Comparison of ENCODE assay signal across 27 mouse cellular contexts in the genomic region with DNA sequence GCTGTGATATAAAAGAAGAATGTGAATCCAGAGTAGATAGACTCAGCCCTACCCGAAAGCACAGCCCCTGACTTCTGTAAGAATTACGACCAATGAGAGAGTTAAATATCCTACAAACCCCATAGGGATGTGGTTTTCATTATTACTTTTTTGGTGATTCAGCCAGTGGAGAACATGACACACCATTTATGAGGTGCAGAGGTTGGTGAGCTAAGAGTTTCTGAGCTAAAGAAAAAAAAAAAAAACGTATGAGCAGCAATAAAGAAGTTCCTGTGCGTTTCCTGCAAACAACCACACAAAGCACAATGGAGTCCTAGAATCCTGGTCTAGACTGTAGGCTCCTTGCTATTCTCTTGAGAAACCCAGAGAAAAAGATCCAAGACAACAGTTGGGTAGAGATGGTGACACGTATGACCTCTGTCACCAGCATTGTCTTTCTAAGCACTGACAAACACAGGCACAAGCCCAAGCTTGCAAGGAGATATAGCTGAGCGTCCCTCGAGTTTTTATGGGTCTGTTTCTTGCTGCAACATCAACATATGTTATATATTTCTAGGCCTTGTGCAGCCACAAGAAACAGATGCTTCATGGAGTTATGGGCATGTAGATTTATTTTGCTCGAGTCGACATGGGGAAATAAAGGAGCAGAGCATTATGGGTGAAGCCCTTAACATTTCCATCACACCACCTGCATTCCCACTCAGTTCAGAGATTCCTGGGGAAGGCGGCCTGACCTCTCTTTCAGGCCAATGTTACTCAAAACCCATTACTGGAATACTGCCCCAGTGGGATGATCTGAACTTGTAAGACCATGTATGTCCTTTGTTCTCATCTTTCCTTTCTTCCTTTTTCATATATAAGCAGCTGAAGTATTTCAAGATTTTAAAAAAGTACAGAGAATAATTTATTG.
DNase-seq lines count a peak whose midpoint lies in the region; ATAC-seq lines count a peak whose summit lies in the region.
"Had no signal": no experiment of that assay in that cellular context is flagged by ENCODE, and none has a peak within 500 bp of the region (broad histone marks: within the 10 kb centered on the region; RNA-seq: fewer than 3 reads in every experiment).

No protein-coding gene starts in this region.

- H3K4me1 ChIP-seq in midbrain, embryonic 11.5 days (ENCODE audit: control insufficient read depth, insufficient read depth, low read length) = no peaks in the 10 kb centered on the region
- H3K4me1 ChIP-seq in midbrain, embryonic 14.5 days (ENCODE audit: control insufficient read depth, insufficient read depth, low read length) = no peaks in the 10 kb centered on the region
- H3K4me1 ChIP-seq in embryonic facial prominence, embryonic 14.5 days (ENCODE audit: control insufficient read depth, insufficient read depth, low read length) = 0 out of 2 replicates have a peak, but pooled peaks cover 3% of the 10 kb centered on the region
- H3K4me1 ChIP-seq in limb, embryonic 10.5 days = peaks cover 7% of the 10 kb centered on the region; the same call in 1 of the 2 replicates
- 0 out of 2 replicates have a peak, but pooled peaks cover 4% of the 10 kb centered on the region for H3K4me1 ChIP-seq in limb, embryonic 15.5 days
- H3K4me1 ChIP-seq: hindbrain, embryonic 10.5 days; hindbrain, embryonic 15.5 days; liver, embryonic 15.5 days; lung, embryonic 15.5 days; midbrain, embryonic 12.5 days had no signal

- H3K27ac ChIP-seq in midbrain, embryonic 11.5 days (ENCODE audit: low read depth, low read length) = no peak overlapping the region
- no peak overlapping the region for H3K27ac ChIP-seq in midbrain, embryonic 14.5 days (replicated peaks; ENCODE audit: low read depth, low read length)
- no peak overlapping the region for H3K27ac ChIP-seq in embryonic facial prominence, embryonic 14.5 days (replicated peaks; ENCODE audit: low read depth, low read length)
- H3K27ac ChIP-seq in limb, embryonic 10.5 days = peak overlapping the region; percentile 80
- peak overlapping the region; percentile 60; the same call in 1 of the 2 replicates for H3K27ac ChIP-seq in limb, embryonic 15.5 days
- H3K27ac ChIP-seq: heart, embryonic 13.5 days; hindbrain, embryonic 10.5 days; hindbrain, embryonic 15.5 days; liver, embryonic 15.5 days; lung, embryonic 15.5 days; midbrain, embryonic 12.5 days had no signal

- WGBS in midbrain, embryonic 11.5 days = 87% methylated on average over 10 of the region's 10 CpGs
- WGBS in midbrain, embryonic 14.5 days = 91% methylated on average over 10 of the region's 10 CpGs
- WGBS in embryonic facial prominence, embryonic 14.5 days = 56% methylated on average over 10 of the region's 10 CpGs
- WGBS in limb, embryonic 10.5 days = 78% methylated on average over 10 of the region's 10 CpGs
- 24% methylated on average over 10 of the region's 10 CpGs for WGBS in limb, embryonic 15.5 days

- no peak overlapping the region for H3K9ac ChIP-seq in midbrain, embryonic 11.5 days (ENCODE audit: low read length)
- no peak overlapping the region for H3K9ac ChIP-seq in midbrain, embryonic 14.5 days (replicated peaks; ENCODE audit: low read length)
- H3K9ac ChIP-seq in embryonic facial prominence, embryonic 14.5 days (ENCODE audit: low read depth, low read length) = no peak overlapping the region
- no peak overlapping the region for H3K9ac ChIP-seq in limb, embryonic 15.5 days
- H3K9ac ChIP-seq: heart, embryonic 13.5 days; hindbrain, embryonic 15.5 days; liver, embryonic 15.5 days; lung, embryonic 15.5 days; midbrain, embryonic 12.5 days had no signal

- H3K4me2 ChIP-seq in midbrain, embryonic 11.5 days = no peak overlapping the region
- no peak overlapping the region for H3K4me2 ChIP-seq in midbrain, embryonic 14.5 days (ENCODE audit: low read length)
- H3K4me2 ChIP-seq in embryonic facial prominence, embryonic 14.5 days (ENCODE audit: low read depth, low read length) = no peak overlapping the region
- no peak overlapping the region for H3K4me2 ChIP-seq in limb, embryonic 15.5 days
- H3K4me2 ChIP-seq: heart, embryonic 13.5 days; hindbrain, embryonic 15.5 days; liver, embryonic 15.5 days; lung, embryonic 15.5 days; midbrain, embryonic 12.5 days had no signal

- peak; percentile 73 for DNase-seq in midbrain, embryonic 11.5 days (ENCODE audit: low spot score, missing footprints)
- DNase-seq in midbrain, embryonic 14.5 days = no peak
- peak; percentile 30 for DNase-seq in embryonic facial prominence, embryonic 14.5 days (ENCODE audit: low spot score)
- no peak for DNase-seq in limb, embryonic 10.5 days (ENCODE audit: low spot score)
- no peak for DNase-seq in lung, adult 18-20 months
- DNase-seq in heart, postnatal 36 days = no peak
- DNase-seq: adrenal gland, postnatal 25 days; cerebellum, adult 11-12 months; cerebellum, adult 9-11 months; embryo, embryonic 11 days; heart, adult 11 months; heart, postnatal 10 days; kidney, adult 18-20 months; layer of hippocampus, adult 9-11 months; right cerebral cortex, postnatal 25 days; spleen, adult 18-20 months; thymus, postnatal 14 days had no signal

- intact Hi-C loops in heart, postnatal 36 days (cut with DNase I) = no loop called here

- no peaks in the 10 kb centered on the region for H3K9me3 ChIP-seq in midbrain, embryonic 11.5 days (ENCODE audit: control insufficient read depth, low read length)
- no peaks in the 10 kb centered on the region for H3K9me3 ChIP-seq in midbrain, embryonic 14.5 days (ENCODE audit: control insufficient read depth, low read length)
- 0 out of 2 replicates have a peak, but pooled peaks cover 8% of the 10 kb centered on the region for H3K9me3 ChIP-seq in embryonic facial prominence, embryonic 14.5 days (ENCODE audit: control insufficient read depth, low read length)
- no peaks in the 10 kb centered on the region for H3K9me3 ChIP-seq in limb, embryonic 10.5 days (replicated peaks)
- no peaks in the 10 kb centered on the region for H3K9me3 ChIP-seq in limb, embryonic 15.5 days
- H3K9me3 ChIP-seq: heart, embryonic 13.5 days; hindbrain, embryonic 10.5 days; hindbrain, embryonic 15.5 days; liver, embryonic 15.5 days; lung, embryonic 15.5 days; midbrain, embryonic 12.5 days had no signal

- no peak overlapping the region for H3K4me3 ChIP-seq in midbrain, embryonic 11.5 days (ENCODE audit: low read depth, low read length)
- H3K4me3 ChIP-seq in midbrain, embryonic 14.5 days (replicated peaks; ENCODE audit: low read depth, low read length) = no peak overlapping the region
- no peak overlapping the region for H3K4me3 ChIP-seq in embryonic facial prominence, embryonic 14.5 days (ENCODE audit: low read depth, low read length)
- no peak overlapping the region for H3K4me3 ChIP-seq in limb, embryonic 10.5 days
- H3K4me3 ChIP-seq in limb, embryonic 15.5 days = no peak overlapping the region
- H3K4me3 ChIP-seq: heart, embryonic 13.5 days; hindbrain, embryonic 10.5 days; hindbrain, embryonic 15.5 days; liver, embryonic 15.5 days; lung, embryonic 15.5 days; midbrain, embryonic 12.5 days had no signal

- no peaks in the 10 kb centered on the region for H3K36me3 ChIP-seq in midbrain, embryonic 11.5 days (ENCODE audit: control insufficient read depth, insufficient read depth, low read length)
- H3K36me3 ChIP-seq in midbrain, embryonic 14.5 days (ENCODE audit: control insufficient read depth, insufficient read depth, low read length) = no peaks in the 10 kb centered on the region
- H3K36me3 ChIP-seq in embryonic facial prominence, embryonic 14.5 days (ENCODE audit: control insufficient read depth, insufficient read depth, low read length) = no peaks in the 10 kb centered on the region
- H3K36me3 ChIP-seq in limb, embryonic 10.5 days = no peaks in the 10 kb centered on the region
- no peaks in the 10 kb centered on the region for H3K36me3 ChIP-seq in limb, embryonic 15.5 days
- H3K36me3 ChIP-seq: heart, embryonic 13.5 days; hindbrain, embryonic 10.5 days; hindbrain, embryonic 15.5 days; liver, embryonic 15.5 days; lung, embryonic 15.5 days; midbrain, embryonic 12.5 days had no signal

- no peaks in the 10 kb centered on the region for H3K27me3 ChIP-seq in midbrain, embryonic 11.5 days (ENCODE audit: control insufficient read depth, insufficient read depth, low read length)
- H3K27me3 ChIP-seq in midbrain, embryonic 14.5 days (ENCODE audit: control insufficient read depth, insufficient read depth, low read length) = no peaks in the 10 kb centered on the region
- H3K27me3 ChIP-seq in embryonic facial prominence, embryonic 14.5 days (replicated peaks; ENCODE audit: control insufficient read depth, insufficient read depth, low read length) = no peaks in the 10 kb centered on the region
- H3K27me3 ChIP-seq in limb, embryonic 10.5 days (ENCODE audit: low read depth, poor library complexity, severe bottlenecking) = no peaks in the 10 kb centered on the region
- no peaks in the 10 kb centered on the region for H3K27me3 ChIP-seq in limb, embryonic 15.5 days
- H3K27me3 ChIP-seq: heart, embryonic 13.5 days; hindbrain, embryonic 15.5 days; liver, embryonic 15.5 days; lung, embryonic 15.5 days; midbrain, embryonic 12.5 days had no signal

- ATAC-seq in midbrain, embryonic 11.5 days (ENCODE audit: low FRiP score) = no peak
- no peak for ATAC-seq in midbrain, embryonic 14.5 days (ENCODE audit: low FRiP score, low TSS enrichment)
- ATAC-seq in embryonic facial prominence, embryonic 14.5 days (ENCODE audit: low read depth) = no peak
- peak; percentile 55; the same call in 1 of the 2 replicates for ATAC-seq in limb, embryonic 15.5 days (ENCODE audit: insufficient number of reproducible peaks, low FRiP score, low TSS enrichment, low read depth)
- no peak for ATAC-seq in CD4-positive, CD25-positive, alpha-beta regulatory T cell, adult 4 months
- ATAC-seq: forebrain, embryonic 14.5 days; inflammation-experienced regulatory T-cells, adult 6 months had no signal

Comparison
In these comparisons a context has a peak if more than half of its experiments do, and no peak if none do; other contexts are left out.
1. DNase-seq: peak in midbrain, embryonic 11.5 days (single experiment) and embryonic facial prominence, embryonic 14.5 days (single experiment); none in midbrain, embryonic 14.5 days (single experiment), limb, embryonic 10.5 days (single experiment), lung, adult 18-20 months (0 of 2) and heart, postnatal 36 days (0 of 2).
2. H3K27ac ChIP-seq: peak in limb, embryonic 10.5 days (single experiment) and limb, embryonic 15.5 days (single experiment); none in midbrain, embryonic 11.5 days (single experiment), midbrain, embryonic 14.5 days (single experiment) and embryonic facial prominence, embryonic 14.5 days (single experiment).